Mouse (Mus musculus) liver, postnatal 0 days (tissue): ENCODE measurements at regions not wholly inside any gene's neighbourhood (a gene's known extent, or its start where the extent isn't known, plus 50 kb on each side); places are given as distances from the start of the nearest gene placed in this dataset.

ENCODE experiments used
- ATAC-seq: fragments of 200-750 bp; cut with Nextera tagmentation; 2 replicates; pipeline ENCODE4 v1.8.0; 2017; ENCODE audit warnings: mild to moderate bottlenecking, moderate library complexity
- DNase-seq: peaks from one replicate; pipeline ENCODE4 v3.0.0-alpha.2; 2016
- H3K27ac ChIP-seq: fragments of 300-500 bp; sonication (generic); 2 replicates; pipeline ENCODE4 v1.5.1; 2014; ENCODE audit warnings: antibody characterized with exemption, moderate library complexity, mild to moderate bottlenecking, low read depth
- H3K27me3 ChIP-seq: fragments of 300-500 bp; sonication (generic); 2 replicates; pipeline ENCODE4 v1.6.1; 2014; ENCODE audit warnings: low read length, control low read depth, mixed read lengths; ENCODE audit not compliant: insufficient read depth
- H3K36me3 ChIP-seq: fragments of 300-500 bp; sonication (generic); replicated peaks from 2 replicates; pipeline ENCODE4 v1.6.1; 2014; ENCODE audit warnings: mild to moderate bottlenecking, control low read depth, low read length, moderate library complexity, mixed read lengths; ENCODE audit not compliant: insufficient read depth
- H3K4me1 ChIP-seq: fragments of 300-500 bp; sonication (generic); 2 replicates; pipeline ENCODE4 v1.6.1; 2014; ENCODE audit warnings: antibody characterized with exemption, mild to moderate bottlenecking, control low read depth; ENCODE audit not compliant: insufficient read depth
- H3K4me2 ChIP-seq: fragments of 300-500 bp; sonication (generic); 2 replicates; pipeline ENCODE4 v1.6.1; 2014; ENCODE audit warnings: low read depth, mild to moderate bottlenecking, low read length, moderate library complexity, mixed read lengths
- H3K4me3 ChIP-seq: fragments of 300-500 bp; sonication (generic); 2 replicates; pipeline ENCODE4 v1.5.1; 2014; ENCODE audit warnings: low read depth, low read length
- H3K9ac ChIP-seq: fragments of 300-500 bp; sonication (generic); replicated peaks from 2 replicates; pipeline ENCODE4 v1.6.1; 2014; ENCODE audit warnings: mild to moderate bottlenecking, moderate library complexity
- H3K9me3 ChIP-seq: fragments of 300-500 bp; sonication (generic); 2 replicates; pipeline ENCODE4 v1.6.1; 2016; ENCODE audit warnings: mild to moderate bottlenecking, control low read depth, low read length, mixed read lengths
- CTCF ChIP-seq: sonication (generic); IDR thresholded peaks from 2 replicates; pipeline ENCODE4 v1.5.1; 2016; ENCODE audit warnings: antibody characterized with exemption, low read depth
- EP300 ChIP-seq: IDR thresholded peaks from 2 replicates; pipeline ENCODE4 v1.6.1; 2016; ENCODE audit warnings: antibody characterized with exemption, low read depth, mild to moderate bottlenecking
- WGBS: fragments of 180-500 bp; shearing (Covaris S2); extraction: QIAGEN DNeasy Blood & Tissue Kit; methylation state at CpG from one replicate; pipeline ENCODE4 v1.1.7; 2014; ENCODE audit not compliant: insufficient replicate concordance; 5-methylcytosine and 5-hydroxymethylcytosine counted together

GRCm38 (mm10) chr7:72835423-72835822, 529.0 kb upstream of the Mctp2 start:
- no peaks in the 10 kb centered on the region for H3K9me3 ChIP-seq
- no peak overlapping the region for H3K4me2 ChIP-seq
- no peaks in the 10 kb centered on the region for H3K4me1 ChIP-seq
- no peaks in the 10 kb centered on the region for H3K27me3 ChIP-seq
- ATAC-seq, result no peak
- H3K27ac ChIP-seq, result no peak overlapping the region
- no peak overlapping the region for H3K9ac ChIP-seq
- no peak overlapping the region for H3K4me3 ChIP-seq
- DNase-seq, result no peak
- H3K36me3 ChIP-seq, result no peaks in the 10 kb centered on the region
- TF ChIP-seq CTCF, result no peak
- TF ChIP-seq EP300, result no peak
- WGBS, result 59% methylated on average over 1 of the region's 1 CpGs

- no peak for ATAC-seq
- no peak for DNase-seq
- Histone ChIP-seq H3K27ac (no peak overlapping the region), H3K4me2 (no peak overlapping the region), H3K4me3 (no peak overlapping the region), H3K9me3 (no peaks in the 10 kb centered on the region), H3K9ac (no peak overlapping the region), H3K4me1 (no peaks in the 10 kb centered on the region), H3K36me3 (no peaks in the 10 kb centered on the region), H3K27me3 (no peaks in the 10 kb centered on the region)
- no peak for TF ChIP-seq EP300
- no peak for TF ChIP-seq CTCF
- 77% methylated on average over 4 of the region's 4 CpGs for WGBS
These were observed 529.6 kb upstream of the Mctp2 start for GRCm38 (mm10) chr7:72836026-72836425.

GRCm38 (mm10) chr7:72836457-72836985, 530.1 kb upstream of the Mctp2 start:
- DNase-seq, result no peak
- WGBS, result 85% methylated on average over 6 of the region's 6 CpGs

GRCm38 (mm10) chr7:72837992-72838655, 531.7 kb upstream of the Mctp2 start:
- no peak overlapping the region for H3K9ac ChIP-seq
- no peak overlapping the region for H3K4me3 ChIP-seq
- TF ChIP-seq CTCF, result no peak
- TF ChIP-seq EP300, result no peak
- DNase-seq (no peak), ATAC-seq (no peak)
- no peaks in the 10 kb centered on the region for H3K27me3 ChIP-seq
- H3K27ac ChIP-seq, result no peak overlapping the region
- 63% methylated on average over 6 of the region's 6 CpGs for WGBS
- H3K4me1 ChIP-seq, result no peaks in the 10 kb centered on the region
- H3K36me3 ChIP-seq, result no peaks in the 10 kb centered on the region
- H3K4me2 ChIP-seq, result no peak overlapping the region
- no peaks in the 10 kb centered on the region for H3K9me3 ChIP-seq

More at GRCm38 (mm10) chr7:72836457-72836985, 530.1 kb upstream of the Mctp2 start:
- H3K4me1 ChIP-seq, result no peaks in the 10 kb centered on the region
- no peak overlapping the region for H3K9ac ChIP-seq
- no peak overlapping the region for H3K4me2 ChIP-seq
- no peak overlapping the region for H3K4me3 ChIP-seq
- no peaks in the 10 kb centered on the region for H3K27me3 ChIP-seq
- no peak overlapping the region for H3K27ac ChIP-seq
- no peaks in the 10 kb centered on the region for H3K36me3 ChIP-seq
- no peaks in the 10 kb centered on the region for H3K9me3 ChIP-seq
- no peak for ATAC-seq
- no peak for TF ChIP-seq CTCF
- no peak for TF ChIP-seq EP300

- H3K36me3 ChIP-seq, result no peaks in the 10 kb centered on the region
- H3K4me1 ChIP-seq, result no peaks in the 10 kb centered on the region
- H3K27ac ChIP-seq, result no peak overlapping the region
- H3K4me3 ChIP-seq, result no peak overlapping the region
- TF ChIP-seq EP300 (no peak), CTCF (no peak)
- H3K27me3 ChIP-seq, result no peaks in the 10 kb centered on the region
- WGBS, result 74% methylated on average over 1 of the region's 1 CpGs
- DNase-seq (no peak), ATAC-seq (no peak)
- H3K9me3 ChIP-seq, result no peaks in the 10 kb centered on the region
- no peak overlapping the region for H3K4me2 ChIP-seq
- no peak overlapping the region for H3K9ac ChIP-seq
These were observed 524.0 kb upstream of the Rgma start for GRCm38 (mm10) chr7:72851346-72851745.

- TF ChIP-seq EP300 (no peak), CTCF (no peak)
- no peak for ATAC-seq
- no peak overlapping the region for H3K4me3 ChIP-seq
These were observed 520.8 kb upstream of the Rgma start for GRCm38 (mm10) chr7:72854501-72855002.

More at GRCm38 (mm10) chr7:72854501-72855002, 520.8 kb upstream of the Rgma start:
- Histone ChIP-seq H3K36me3 (no peaks in the 10 kb centered on the region), H3K27me3 (no peaks in the 10 kb centered on the region), H3K27ac (no peak overlapping the region), H3K9me3 (no peaks in the 10 kb centered on the region), H3K9ac (no peak overlapping the region), H3K4me2 (no peak overlapping the region), H3K4me1 (no peaks in the 10 kb centered on the region)
- DNase-seq, result no peak
- 73% methylated on average over 2 of the region's 2 CpGs for WGBS
